ENCODE assay signal across 9 mouse cellular contexts in genomic region chr7:45719180-45719579, GRCm38 (mm10). TPM values are rescaled to one million over a fixed set of nuclear protein-coding genes. Genes with fewer than 3 reads are reported as not detected.
DNase-seq lines count a peak whose midpoint lies in the region; ATAC-seq and TF ChIP-seq lines count a peak whose summit lies in the region.
"Had no signal": no experiment of that assay in that cellular context is flagged by ENCODE, and none has a peak within 500 bp of the region (broad histone marks: within the 10 kb centered on the region; RNA-seq: fewer than 3 reads in every experiment).

No protein-coding gene starts in this region.

- H3K4me2 ChIP-seq in lung, embryonic 15.5 days: peak overlapping the region; percentile 82
- peak overlapping the region; percentile 62 for H3K4me2 ChIP-seq in forebrain, embryonic 11.5 days (ENCODE audit: low read depth, low read length, severe bottlenecking)
- peak overlapping the region; percentile 92 for H3K4me2 ChIP-seq in limb, embryonic 11.5 days (ENCODE audit: low read depth, severe bottlenecking)

- no peak for ATAC-seq in lung, embryonic 15.5 days (ENCODE audit: borderline replicate concordance, extremely low read depth, low FRiP score, low TSS enrichment)
- no peak for ATAC-seq in forebrain, embryonic 11.5 days (replicated peaks; ENCODE audit: low FRiP score)
- no peak for ATAC-seq in limb, embryonic 11.5 days (ENCODE audit: insufficient number of reproducible peaks, low FRiP score, low TSS enrichment, low read depth)
- no peak for ATAC-seq in megakaryocyte-erythroid progenitor cell, adult 5-6 weeks (replicated peaks; ENCODE audit: low FRiP score, low TSS enrichment, poor library complexity, severe bottlenecking)

- H3K4me3 ChIP-seq in lung, embryonic 15.5 days: peak overlapping the region; percentile 86
- peak overlapping the region; percentile 92 for H3K4me3 ChIP-seq in forebrain, embryonic 11.5 days (ENCODE audit: low read depth, low read length)
- peak overlapping the region; percentile 98 for H3K4me3 ChIP-seq in limb, embryonic 11.5 days (ENCODE audit: low read depth, low read length)
- peak overlapping the region; percentile 80 for H3K4me3 ChIP-seq in small intestine, adult 2 months (ENCODE audit: low read depth, low read length)

- H3K27me3 ChIP-seq in lung, embryonic 15.5 days: no peaks in the 10 kb centered on the region
- no peaks in the 10 kb centered on the region for H3K27me3 ChIP-seq in forebrain, embryonic 11.5 days (ENCODE audit: control insufficient read depth, insufficient read depth, low read length)
- H3K27me3 ChIP-seq in limb, embryonic 11.5 days (ENCODE audit: control insufficient read depth, insufficient read depth, low read length): no peaks in the 10 kb centered on the region
- H3K27me3 ChIP-seq in small intestine, adult 2 months (ENCODE audit: control insufficient read depth, insufficient read depth, low read length): no peaks in the 10 kb centered on the region

- no peak for TF ChIP-seq POLR2A in small intestine, adult 2 months (IDR thresholded peaks at IDR 0.05; ENCODE audit: low read depth, low read length)

- peaks cover 49% of the 10 kb centered on the region for H3K4me1 ChIP-seq in lung, embryonic 15.5 days
- peaks cover 23% of the 10 kb centered on the region for H3K4me1 ChIP-seq in forebrain, embryonic 11.5 days (replicated peaks; ENCODE audit: control insufficient read depth, insufficient read depth, low read length)
- peaks cover 23% of the 10 kb centered on the region for H3K4me1 ChIP-seq in limb, embryonic 11.5 days (ENCODE audit: control insufficient read depth, insufficient read depth, low read length)
- H3K4me1 ChIP-seq in small intestine, adult 2 months (ENCODE audit: control insufficient read depth, insufficient read depth, insufficient read length, low read length): peaks cover 23% of the 10 kb centered on the region

- WGBS in lung, embryonic 15.5 days: 67% methylated on average over 10 of the region's 10 CpGs
- WGBS in forebrain, embryonic 11.5 days: 87% methylated on average over 10 of the region's 10 CpGs
- whole genome bisulfite sequencing in limb, embryonic 11.5 days: 79% methylated on average over 10 of the region's 10 CpGs
- 41% methylated on average over 10 of the region's 10 CpGs for WGBS in small intestine, adult 2 months

- no peak for DNase-seq in lung, postnatal 36 days
- DNase-seq in forebrain, embryonic 11.5 days (ENCODE audit: low spot score): peak; percentile 42
- no peak for DNase-seq in limb, embryonic 11.5 days (ENCODE audit: low spot score)
- DNase-seq in thymus, adult 18-20 months: no peak

- no peak for TF ChIP-seq CTCF in small intestine, adult 2 months (IDR thresholded peaks at IDR 0.05; ENCODE audit: extremely low read depth, insufficient read length, insufficient replicate concordance, low read depth, low read length)

- H3K27ac ChIP-seq in lung, embryonic 15.5 days: 0 out of 2 replicates have a peak overlapping the region, but pooled peaks have one; percentile 37
- no peak overlapping the region for H3K27ac ChIP-seq in forebrain, embryonic 11.5 days (ENCODE audit: low read depth, low read length)
- no peak overlapping the region for H3K27ac ChIP-seq in limb, embryonic 11.5 days (replicated peaks; ENCODE audit: low read depth, low read length)
- no peak overlapping the region for H3K27ac ChIP-seq in small intestine, adult 2 months (ENCODE audit: insufficient read depth, low read depth, low read length)

- H3K9me3 ChIP-seq in lung, embryonic 15.5 days: no peaks in the 10 kb centered on the region
- H3K9me3 ChIP-seq in forebrain, embryonic 11.5 days (ENCODE audit: control insufficient read depth, low read length): no peaks in the 10 kb centered on the region
- no peaks in the 10 kb centered on the region for H3K9me3 ChIP-seq in limb, embryonic 11.5 days (ENCODE audit: control insufficient read depth, low read length)

- H3K36me3 ChIP-seq in lung, embryonic 15.5 days: peaks cover 49% of the 10 kb centered on the region
- peaks cover 19% of the 10 kb centered on the region for H3K36me3 ChIP-seq in forebrain, embryonic 11.5 days (ENCODE audit: control insufficient read depth, insufficient read depth, low read length)
- H3K36me3 ChIP-seq in limb, embryonic 11.5 days (ENCODE audit: control insufficient read depth, insufficient read depth, low read length): peaks cover 30% of the 10 kb centered on the region
- peaks cover 22% of the 10 kb centered on the region for H3K36me3 ChIP-seq in small intestine, adult 2 months (ENCODE audit: control insufficient read depth, insufficient read depth, low read length)

- H3K9ac ChIP-seq in lung, embryonic 15.5 days: peak overlapping the region; percentile 97
- peak overlapping the region; percentile 99 for H3K9ac ChIP-seq in forebrain, embryonic 11.5 days (ENCODE audit: low read length)
- H3K9ac ChIP-seq in limb, embryonic 11.5 days (ENCODE audit: low read length): peak overlapping the region; percentile 98

RNA-seq across cellular contexts. Expression of gene Sphk2, which starts 1.4 kb away (rescaled TPM):
- polyA plus RNA-seq in lung, embryonic 15.5 days (2015; fragmentation: Nextera tagmentation; extraction: Ambion mirVana): 26.4 and 26.5 TPM in 2 replicates
- 27.0 and 27.9 TPM in 2 replicates for polyA plus RNA-seq in forebrain, embryonic 11.5 days (2014; fragmentation: Nextera tagmentation; extraction: Ambion mirVana)
- polyA plus RNA-seq in limb, embryonic 11.5 days (2014; fragmentation: Nextera tagmentation; extraction: Ambion mirVana): 28.4 and 28.5 TPM in 2 replicates
- polyA plus RNA-seq in small intestine, adult 2 months (2012; rRNA removed): 87.3 and 164 TPM in 2 replicates
- 16.3 and 19.8 TPM in 2 replicates for total RNA-seq in megakaryocyte-erythroid progenitor cell, adult 5-6 weeks (2014; fragmentation: Nextera tagmentation)
- total RNA-seq in megakaryocyte-erythroid progenitor cell, adult 5-6 weeks (2017): 7.5 and 7.8 TPM in 2 replicates

RNA-seq across cellular contexts. Expression of gene Fam83e, which starts 1.8 kb away (rescaled TPM):
- 1.4 and 1.5 TPM in 2 replicates for polyA plus RNA-seq in lung, embryonic 15.5 days (2015; fragmentation: Nextera tagmentation; extraction: Ambion mirVana)
- 0.80 and 1.2 TPM in 2 replicates for polyA plus RNA-seq in forebrain, embryonic 11.5 days (2014; fragmentation: Nextera tagmentation; extraction: Ambion mirVana)
- polyA plus RNA-seq in limb, embryonic 11.5 days (2014; fragmentation: Nextera tagmentation; extraction: Ambion mirVana): 0.65 and 0.82 TPM in 2 replicates
- polyA plus RNA-seq in small intestine, adult 2 months (2012; rRNA removed): 64.5 and 102 TPM in 2 replicates
- 1.1 and 2.1 TPM in 2 replicates for total RNA-seq in megakaryocyte-erythroid progenitor cell, adult 5-6 weeks (2014; fragmentation: Nextera tagmentation)
- 0.61 and 2.9 TPM in 2 replicates for total RNA-seq in megakaryocyte-erythroid progenitor cell, adult 5-6 weeks (2017)

RNA-seq across cellular contexts. Expression of gene Rpl18, which starts 3.9 kb away (rescaled TPM):
- 1,016 and 1,098 TPM in 2 replicates for polyA plus RNA-seq in lung, embryonic 15.5 days (2015; fragmentation: Nextera tagmentation; extraction: Ambion mirVana)
- 936 and 958 TPM in 2 replicates for polyA plus RNA-seq in forebrain, embryonic 11.5 days (2014; fragmentation: Nextera tagmentation; extraction: Ambion mirVana)
- polyA plus RNA-seq in limb, embryonic 11.5 days (2014; fragmentation: Nextera tagmentation; extraction: Ambion mirVana): 1,181 and 1,244 TPM in 2 replicates
- 820 and 1,370 TPM in 2 replicates for polyA plus RNA-seq in small intestine, adult 2 months (2012; rRNA removed)
- total RNA-seq in megakaryocyte-erythroid progenitor cell, adult 5-6 weeks (2014; fragmentation: Nextera tagmentation): 2,679 and 3,223 TPM in 2 replicates
- total RNA-seq in megakaryocyte-erythroid progenitor cell, adult 5-6 weeks (2017): 1,594 and 2,062 TPM in 2 replicates

RNA-seq across cellular contexts. Expression of gene Spaca4, which starts 6.4 kb away (rescaled TPM):
- polyA plus RNA-seq in lung, embryonic 15.5 days (2015; fragmentation: Nextera tagmentation; extraction: Ambion mirVana): not detected in 2 replicates
- not detected in 2 replicates for polyA plus RNA-seq in forebrain, embryonic 11.5 days (2014; fragmentation: Nextera tagmentation; extraction: Ambion mirVana)
- polyA plus RNA-seq in limb, embryonic 11.5 days (2014; fragmentation: Nextera tagmentation; extraction: Ambion mirVana): not detected in 2 replicates
- polyA plus RNA-seq in small intestine, adult 2 months (2012; rRNA removed): 0.20 and 0.38 TPM in 2 replicates
- total RNA-seq in megakaryocyte-erythroid progenitor cell, adult 5-6 weeks (2014; fragmentation: Nextera tagmentation): not detected in 2 replicates
- not detected in 2 replicates for total RNA-seq in megakaryocyte-erythroid progenitor cell, adult 5-6 weeks (2017)
- total RNA-seq: left cerebral cortex, postnatal 10 days had no signal
- polyA plus RNA-seq: thymus, postnatal 0 days had no signal

RNA-seq across cellular contexts. Expression of gene Dbp, which starts 14.3 kb away (rescaled TPM):
- 2.7 and 3.1 TPM in 2 replicates for polyA plus RNA-seq in lung, embryonic 15.5 days (2015; fragmentation: Nextera tagmentation; extraction: Ambion mirVana)
- 2.9 and 3.3 TPM in 2 replicates for polyA plus RNA-seq in forebrain, embryonic 11.5 days (2014; fragmentation: Nextera tagmentation; extraction: Ambion mirVana)
- 4.2 and 4.9 TPM in 2 replicates for polyA plus RNA-seq in limb, embryonic 11.5 days (2014; fragmentation: Nextera tagmentation; extraction: Ambion mirVana)
- 8.9 and 13.1 TPM in 2 replicates for polyA plus RNA-seq in small intestine, adult 2 months (2012; rRNA removed)
- total RNA-seq in megakaryocyte-erythroid progenitor cell, adult 5-6 weeks (2014; fragmentation: Nextera tagmentation): 7.1 and 9.1 TPM in 2 replicates
- 5.6 and 6.2 TPM in 2 replicates for total RNA-seq in megakaryocyte-erythroid progenitor cell, adult 5-6 weeks (2017)

Comparison
In these comparisons a context has a peak if more than half of its experiments do, and no peak if none do; other contexts are left out.
1. RNA of gene Fam83e, which starts 1.8 kb away (polyA plus RNA-seq): 64.5 to 102 TPM in small intestine, adult 2 months; 1.4 to 1.5 TPM in lung, embryonic 15.5 days, 0.80 to 1.2 TPM in forebrain, embryonic 11.5 days and 0.65 to 0.82 TPM in limb, embryonic 11.5 days; every median in the first group is over 10 times any median in the second.
2. Peak in every context shown above with its lines, with median percentiles within 50 percentile points of each other: H3K4me2 ChIP-seq, H3K4me3 ChIP-seq and H3K9ac ChIP-seq.